Mouse (Mus musculus) E14TG2a.4 (cell line): ENCODE measurements around the gene Sacm1l.

Experiments
- H3K27me3 ChIP-seq: 2 replicates; pipeline ENCODE4 v1.6.1; 2014; ENCODE audit warnings: low read length, control low read depth; ENCODE audit not compliant: insufficient read depth
- H3K36me3 ChIP-seq: 2 replicates; pipeline ENCODE4 v1.6.1; 2014; ENCODE audit warnings: low read length, control low read depth; ENCODE audit not compliant: insufficient read depth
- H3K4me1 ChIP-seq: replicated peaks from 2 replicates; pipeline ENCODE4 v1.6.1; 2014; ENCODE audit warnings: low read depth, low read length, control low read depth
- H3K4me3 ChIP-seq: replicated peaks from 2 replicates; pipeline ENCODE4 v1.5.1; 2014; ENCODE audit warnings: mild to moderate bottlenecking, low read length
- H3K9me3 ChIP-seq: 2 replicates; pipeline ENCODE4 v1.6.1; 2014; ENCODE audit warnings: low read length, control low read depth
- CTCF ChIP-seq: conservative IDR thresholded peaks from 2 replicates; pipeline ENCODE4 v1.5.1; 2014; ENCODE audit warnings: low read length
- NANOG ChIP-seq: IDR thresholded peaks from 2 replicates; pipeline ENCODE4 v1.6.1; 2014; ENCODE audit warnings: borderline replicate concordance, low read length, mixed read lengths
- POU5F1 ChIP-seq: IDR thresholded peaks from 2 replicates; pipeline ENCODE4 v1.6.1; 2014; ENCODE audit warnings: low read length, borderline replicate concordance

Sacm1l gene

GRCm38 (mm10) chr9:123489727-123490343 is 39.7 kb upstream of the Sacm1l start:
- Histone ChIP-seq H3K4me1 (peaks cover 36% of the 10 kb centered on the region), H3K27me3 (no peaks in the 10 kb centered on the region), H3K9me3 (no peaks in the 10 kb centered on the region), H3K36me3 (peaks cover 16% of the 10 kb centered on the region; the same call in 1 of the 2 replicates), H3K4me3 (no peak overlapping the region)
- TF ChIP-seq CTCF = no peak
- TF ChIP-seq POU5F1 = no peak
- no peak for TF ChIP-seq NANOG

- no peak overlapping the region for H3K4me3 ChIP-seq
- peaks cover 9% of the 10 kb centered on the region; the same call in 1 of the 2 replicates for H3K36me3 ChIP-seq
- no peaks in the 10 kb centered on the region for H3K27me3 ChIP-seq
- peaks cover 42% of the 10 kb centered on the region for H3K4me1 ChIP-seq
- no peak for TF ChIP-seq NANOG
- no peak for TF ChIP-seq POU5F1
- no peak for TF ChIP-seq CTCF
- H3K9me3 ChIP-seq = no peaks in the 10 kb centered on the region
Measured at GRCm38 (mm10) chr9:123490930-123491329, 38.6 kb upstream of the Sacm1l start.

- TF ChIP-seq CTCF (no peak), NANOG (no peak), POU5F1 (no peak)
- Histone ChIP-seq H3K4me1 (peaks cover 38% of the 10 kb centered on the region), H3K27me3 (no peaks in the 10 kb centered on the region), H3K36me3 (0 out of 2 replicates have a peak, but pooled peaks cover 3% of the 10 kb centered on the region), H3K9me3 (no peaks in the 10 kb centered on the region), H3K4me3 (no peak overlapping the region)
Measured at GRCm38 (mm10) chr9:123491917-123492585, 37.5 kb upstream of the Sacm1l start.

GRCm38 (mm10) chr9:123496665-123497064 is 32.9 kb upstream of the Sacm1l start:
- no peak overlapping the region for H3K4me3 ChIP-seq
- TF ChIP-seq CTCF = no peak
- TF ChIP-seq POU5F1 = no peak
- TF ChIP-seq NANOG = no peak
- H3K4me1 ChIP-seq = peaks cover 31% of the 10 kb centered on the region
- H3K9me3 ChIP-seq = no peaks in the 10 kb centered on the region
- 0 out of 2 replicates have a peak, but pooled peaks cover 6% of the 10 kb centered on the region for H3K27me3 ChIP-seq
- H3K36me3 ChIP-seq = 0 out of 2 replicates have a peak, but pooled peaks cover 3% of the 10 kb centered on the region

GRCm38 (mm10) chr9:123497906-123498305 is 31.7 kb upstream of the Sacm1l start:
- Histone ChIP-seq H3K9me3 (no peaks in the 10 kb centered on the region), H3K4me1 (peaks cover 20% of the 10 kb centered on the region), H3K36me3 (peaks cover 6% of the 10 kb centered on the region; the same call in 1 of the 2 replicates), H3K4me3 (no peak overlapping the region), H3K27me3 (0 out of 2 replicates have a peak, but pooled peaks cover 6% of the 10 kb centered on the region)
- TF ChIP-seq NANOG (no peak), CTCF (no peak), POU5F1 (no peak)

GRCm38 (mm10) chr9:123500480-123500879 is 29.1 kb upstream of the Sacm1l start:
- H3K4me1 ChIP-seq = peaks cover 18% of the 10 kb centered on the region
- H3K27me3 ChIP-seq = 0 out of 2 replicates have a peak, but pooled peaks cover 6% of the 10 kb centered on the region
- TF ChIP-seq POU5F1 (no peak), NANOG (no peak), CTCF (no peak)
- peaks cover 9% of the 10 kb centered on the region; the same call in 1 of the 2 replicates for H3K36me3 ChIP-seq
- H3K4me3 ChIP-seq = no peak overlapping the region
- H3K9me3 ChIP-seq = no peaks in the 10 kb centered on the region

- Histone ChIP-seq H3K4me3 (no peak overlapping the region), H3K9me3 (no peaks in the 10 kb centered on the region), H3K36me3 (peaks cover 9% of the 10 kb centered on the region; the same call in 1 of the 2 replicates), H3K27me3 (no peaks in the 10 kb centered on the region), H3K4me1 (peaks cover 7% of the 10 kb centered on the region)
- TF ChIP-seq NANOG (no peak), CTCF (no peak), POU5F1 (no peak)
Measured at GRCm38 (mm10) chr9:123503171-123503834, 26.3 kb upstream of the Sacm1l start.

- H3K4me3 ChIP-seq = no peak overlapping the region
- H3K27me3 ChIP-seq = no peaks in the 10 kb centered on the region
- peaks cover 9% of the 10 kb centered on the region; the same call in 1 of the 2 replicates for H3K36me3 ChIP-seq
- peaks cover under 1% of the 10 kb centered on the region; the same call in 1 of the 2 replicates for H3K4me1 ChIP-seq
- H3K9me3 ChIP-seq = no peaks in the 10 kb centered on the region
- TF ChIP-seq CTCF (peak; percentile 74), NANOG (no peak)
Measured at GRCm38 (mm10) chr9:123504325-123504724, 25.2 kb upstream of the Sacm1l start.
